Mouse (Mus musculus) megakaryocyte, embryonic 14.5 days (primary cell): ENCODE data around the gene Ints5. TPM values are rescaled to one million over a fixed set of nuclear protein-coding genes. Genes with fewer than 3 reads are reported as not detected.

ENCODE experiments used
- H3K27me3 ChIP-seq: replicated peaks from 2 replicates; pipeline ENCODE3; 2012; ENCODE audit warnings: inconsistent platforms
- H3K36me3 ChIP-seq: replicated peaks from 2 replicates; pipeline ENCODE3; 2012; ENCODE audit warnings: low read length, inconsistent platforms, mixed read lengths
- H3K4me1 ChIP-seq: 2 replicates; pipeline ENCODE4 v1.6.1; 2012; ENCODE audit warnings: inconsistent platforms
- H3K4me3 ChIP-seq: replicated peaks from 2 replicates; pipeline ENCODE3; 2012; ENCODE audit warnings: moderate library complexity, mild to moderate bottlenecking, inconsistent platforms
- H3K9me3 ChIP-seq: 2 replicates; pipeline ENCODE4 v1.6.1; 2012; ENCODE audit warnings: inconsistent platforms
- FLI1 ChIP-seq: IDR thresholded peaks from 2 replicates; pipeline ENCODE4 v1.6.1; 2012; ENCODE audit warnings: low read length, inconsistent platforms, mixed read lengths
- GATA1 ChIP-seq: IDR thresholded peaks from 3 replicates; pipeline ENCODE4 v1.6.1; 2012; ENCODE audit warnings: mixed read lengths, low read length, inconsistent platforms, borderline replicate concordance
- polyA plus RNA-seq: library from polyadenylated mRNA; stranded (reverse); fragments of >175 nt; gene quantifications from 2 replicates; pipeline ENCODE4 v1.2.3, GENCODE M21; 2012; ENCODE audit warnings: low replicate concordance; ENCODE audit not compliant: insufficient read depth

The Ints5 gene
- polyA plus RNA-seq, 1 experiment, result 29.0 TPM

DNA sequence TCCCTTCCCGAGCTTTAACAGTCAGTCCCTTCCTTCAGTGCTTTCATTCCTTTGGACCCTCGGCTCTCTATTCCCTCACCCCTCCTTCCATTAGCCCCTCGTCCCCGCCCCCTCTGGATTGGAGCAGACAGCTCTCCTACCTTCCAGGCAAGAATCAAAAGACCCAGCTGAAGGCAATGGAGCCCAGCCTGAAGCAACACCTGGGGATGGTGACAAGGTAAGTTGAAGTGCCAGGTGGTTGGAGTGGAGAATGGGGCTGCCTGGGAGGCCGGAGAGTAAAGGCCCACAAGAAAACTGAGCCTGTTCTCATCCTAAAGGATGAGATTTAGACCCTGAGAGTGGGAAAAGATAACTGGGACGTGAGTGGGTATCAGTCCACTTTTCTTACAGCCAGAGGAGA is 15.7 kb downstream of the Ints5 start:
- Histone ChIP-seq H3K36me3 (peaks cover 98% of the 10 kb centered on the region), H3K4me3 (no peak overlapping the region), H3K9me3 (no peaks in the 10 kb centered on the region), H3K27me3 (no peaks in the 10 kb centered on the region), H3K4me1 (no peaks in the 10 kb centered on the region)
- no peak for TF ChIP-seq GATA1
- no peak for TF ChIP-seq FLI1

DNA sequence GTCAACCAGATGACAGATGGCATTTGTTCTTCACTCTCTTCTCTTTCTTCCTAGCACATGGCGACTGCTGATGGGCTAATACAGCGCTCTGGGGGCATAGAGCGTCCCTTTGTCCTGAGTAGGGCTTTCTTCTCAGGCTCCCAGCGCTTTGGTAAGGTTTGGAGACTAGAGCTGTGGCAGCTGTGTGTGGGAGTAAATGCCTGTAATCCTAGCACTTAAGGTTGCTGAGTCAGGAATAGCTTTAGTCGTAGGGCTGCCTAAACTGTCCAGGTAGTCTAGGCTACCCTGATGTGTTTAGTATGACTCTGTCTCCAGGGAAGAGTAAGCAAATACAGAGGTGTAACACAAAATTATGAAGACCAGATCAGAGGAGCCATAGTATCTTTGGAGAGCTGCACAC is 19.0 kb downstream of the Ints5 start:
- Histone ChIP-seq H3K9me3 (no peaks in the 10 kb centered on the region), H3K36me3 (peaks cover 100% of the 10 kb centered on the region), H3K27me3 (no peaks in the 10 kb centered on the region), H3K4me1 (no peaks in the 10 kb centered on the region), H3K4me3 (no peak overlapping the region)
- TF ChIP-seq GATA1 (no peak), FLI1 (no peak)

DNA sequence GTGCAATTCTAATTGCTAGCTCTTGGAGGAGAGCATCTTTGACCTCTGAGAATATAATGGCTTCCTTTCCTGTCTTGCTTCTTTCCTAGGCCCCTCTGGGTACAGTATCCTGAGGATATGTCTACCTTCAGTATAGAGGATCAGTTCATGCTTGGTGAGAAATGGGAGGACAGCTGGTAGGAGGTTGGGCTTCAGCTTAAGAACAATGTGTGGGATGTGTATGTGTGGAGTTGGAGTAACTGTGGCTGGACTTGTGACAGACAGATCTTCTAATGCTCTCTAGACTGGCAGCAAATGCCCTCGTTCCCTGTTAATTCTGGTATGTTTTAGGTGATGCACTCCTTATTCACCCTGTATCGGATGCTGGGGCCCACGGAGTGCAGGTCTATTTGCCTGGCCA is 21.4 kb downstream of the Ints5 start:
- H3K9me3 ChIP-seq, result no peaks in the 10 kb centered on the region
- H3K4me1 ChIP-seq, result peaks cover 3% of the 10 kb centered on the region; the same call in 1 of the 2 replicates
- no peak overlapping the region for H3K4me3 ChIP-seq
- H3K27me3 ChIP-seq, result no peaks in the 10 kb centered on the region
- TF ChIP-seq GATA1 (no peak), FLI1 (no peak)
- peaks cover 83% of the 10 kb centered on the region for H3K36me3 ChIP-seq

DNA sequence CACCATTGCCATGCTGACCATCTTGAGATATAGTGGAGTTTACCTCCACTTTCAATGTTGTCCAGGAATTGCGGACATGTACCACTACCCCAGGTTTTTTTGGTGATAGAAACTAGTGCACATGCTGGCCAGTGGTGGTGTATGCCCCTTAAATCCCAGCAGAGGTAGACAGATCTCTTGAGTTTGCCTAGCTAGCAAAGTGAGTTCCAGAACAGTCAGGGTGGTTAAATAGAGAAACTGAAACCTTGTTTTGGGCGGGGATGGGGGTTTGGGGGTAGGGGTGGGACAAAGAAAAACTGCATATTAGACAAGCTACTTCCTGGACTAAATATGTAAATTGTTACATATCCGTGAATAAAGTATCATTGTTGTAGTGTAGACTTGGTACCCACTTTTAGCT is 26.2 kb downstream of the Ints5 start:
- TF ChIP-seq GATA1, result no peak
- TF ChIP-seq FLI1, result no peak
- H3K4me3 ChIP-seq, result peak overlapping the region; percentile 7
- H3K4me1 ChIP-seq, result peaks cover 38% of the 10 kb centered on the region
- H3K27me3 ChIP-seq, result no peaks in the 10 kb centered on the region
- peaks cover 49% of the 10 kb centered on the region for H3K36me3 ChIP-seq
- no peaks in the 10 kb centered on the region for H3K9me3 ChIP-seq

DNA sequence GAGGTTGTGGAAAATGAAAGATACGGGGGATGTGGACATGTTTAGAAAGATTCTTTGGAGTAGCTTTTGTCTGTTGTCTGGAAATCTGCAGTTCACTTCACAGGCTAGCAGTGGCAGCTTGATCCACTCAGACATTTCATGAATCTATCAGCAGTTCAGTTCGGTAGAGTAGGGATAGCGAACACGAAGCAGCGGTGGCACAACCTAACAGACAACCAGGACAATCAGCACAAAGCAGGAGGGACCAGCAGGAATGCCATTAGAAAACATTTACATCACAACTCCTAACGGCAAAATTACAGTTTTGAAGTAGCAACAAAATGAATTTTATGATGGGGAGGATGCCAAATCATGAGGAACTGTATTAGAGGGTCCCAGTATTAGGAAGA is 26.9 kb downstream of the Ints5 start:
- peaks cover 46% of the 10 kb centered on the region for H3K36me3 ChIP-seq
- H3K4me1 ChIP-seq, result peaks cover 38% of the 10 kb centered on the region
- no peaks in the 10 kb centered on the region for H3K27me3 ChIP-seq
- TF ChIP-seq FLI1, result no peak
- H3K4me3 ChIP-seq, result peak overlapping the region; percentile 97
- no peaks in the 10 kb centered on the region for H3K9me3 ChIP-seq

DNA sequence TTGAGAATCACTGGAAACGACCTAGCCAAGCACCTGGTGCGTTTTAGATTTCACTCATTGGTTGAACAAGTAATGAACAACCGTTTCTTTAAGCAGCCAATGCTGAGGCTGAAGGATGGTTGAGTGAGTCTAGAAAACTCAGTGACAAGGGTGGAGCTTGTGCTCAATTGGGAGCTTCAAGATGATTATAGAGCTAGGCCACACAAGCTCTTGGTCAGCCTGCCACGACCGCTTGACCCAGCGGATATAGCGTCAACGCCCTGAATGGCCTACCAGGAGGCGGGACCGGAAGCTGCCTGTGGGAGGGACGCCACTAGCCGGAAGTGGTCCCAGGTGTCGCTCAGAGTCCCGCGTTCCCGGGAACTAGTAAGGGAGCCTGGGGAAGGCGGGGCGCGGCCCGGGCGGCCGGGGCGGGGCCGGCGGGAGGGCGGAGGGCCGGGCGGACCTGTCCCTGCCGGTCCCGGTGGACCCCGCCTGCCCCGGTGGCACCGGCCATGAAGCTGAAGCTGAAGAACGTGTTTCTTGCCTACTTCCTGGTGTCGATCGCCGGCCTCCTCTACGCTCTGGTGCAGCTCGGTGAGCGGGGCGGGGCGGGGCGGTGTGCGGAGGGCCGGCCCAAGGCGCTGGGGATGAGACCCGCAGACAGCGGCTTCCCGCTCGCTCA is 27.4 kb downstream of the Ints5 start, which contains the start of gene B3gat3:
Gene B3gat3, plus strand, starts transcription at position 302 of the 664 bp plus-strand sequence.
- Histone ChIP-seq H3K27me3 (no peaks in the 10 kb centered on the region), H3K4me1 (peaks cover 38% of the 10 kb centered on the region), H3K4me3 (peak within 1 kb of the TSS; percentile 97), H3K9me3 (no peaks in the 10 kb centered on the region), H3K36me3 (peaks cover 43% of the 10 kb centered on the region)
- TF ChIP-seq GATA1 (no peak), FLI1 (peak; percentile 91)

DNA sequence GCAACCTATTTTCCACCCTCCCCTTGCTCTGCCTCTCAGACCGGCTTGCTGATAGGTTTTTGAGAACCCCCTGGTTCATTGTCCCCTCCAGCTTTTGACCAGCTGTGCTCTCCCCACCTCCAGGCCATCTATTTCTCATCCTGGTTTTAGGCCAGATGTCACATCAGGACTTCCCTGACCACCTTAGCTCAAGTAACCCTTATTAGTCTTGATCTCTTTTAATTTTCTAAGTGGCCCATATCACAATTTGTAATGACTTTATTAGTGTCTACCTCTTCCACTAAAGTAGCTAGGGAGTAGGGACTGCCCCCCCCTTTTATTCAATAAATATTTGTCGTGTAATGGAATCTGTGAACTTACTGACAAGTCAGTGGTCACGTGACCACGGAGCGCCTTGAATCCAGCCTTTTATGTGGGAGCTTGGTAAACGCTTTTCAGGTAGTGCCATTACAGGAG is 28.1 kb downstream of the Ints5 start:
- Histone ChIP-seq H3K4me1 (peaks cover 42% of the 10 kb centered on the region), H3K9me3 (no peaks in the 10 kb centered on the region), H3K4me3 (peak overlapping the region; percentile 97), H3K27me3 (no peaks in the 10 kb centered on the region), H3K36me3 (peaks cover 43% of the 10 kb centered on the region)
- TF ChIP-seq FLI1, result no peak
- no peak for TF ChIP-seq GATA1

DNA sequence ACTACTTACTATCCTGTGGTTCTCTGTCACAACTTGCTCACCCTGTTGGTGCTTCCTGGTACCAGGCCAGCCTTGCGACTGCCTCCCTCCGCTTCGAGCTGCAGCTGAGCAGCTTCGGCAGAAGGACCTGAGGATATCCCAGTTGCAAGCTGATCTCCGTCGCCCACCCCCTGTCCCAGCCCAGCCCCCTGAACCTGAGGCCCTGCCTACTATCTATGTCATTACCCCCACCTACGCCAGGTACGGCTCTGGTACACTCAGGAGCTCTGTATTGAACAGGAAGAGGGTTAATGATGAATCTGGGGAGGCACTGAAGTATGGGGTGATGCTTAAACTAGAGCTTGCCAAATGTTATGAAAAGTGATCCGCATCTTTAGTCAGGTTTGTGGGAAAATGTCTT is 28.9 kb downstream of the Ints5 start:
- no peaks in the 10 kb centered on the region for H3K27me3 ChIP-seq
- peak overlapping the region; percentile 79 for H3K4me3 ChIP-seq
- TF ChIP-seq GATA1, result no peak
- no peak for TF ChIP-seq FLI1
- peaks cover 43% of the 10 kb centered on the region for H3K36me3 ChIP-seq
- H3K9me3 ChIP-seq, result no peaks in the 10 kb centered on the region
- H3K4me1 ChIP-seq, result peaks cover 48% of the 10 kb centered on the region

DNA sequence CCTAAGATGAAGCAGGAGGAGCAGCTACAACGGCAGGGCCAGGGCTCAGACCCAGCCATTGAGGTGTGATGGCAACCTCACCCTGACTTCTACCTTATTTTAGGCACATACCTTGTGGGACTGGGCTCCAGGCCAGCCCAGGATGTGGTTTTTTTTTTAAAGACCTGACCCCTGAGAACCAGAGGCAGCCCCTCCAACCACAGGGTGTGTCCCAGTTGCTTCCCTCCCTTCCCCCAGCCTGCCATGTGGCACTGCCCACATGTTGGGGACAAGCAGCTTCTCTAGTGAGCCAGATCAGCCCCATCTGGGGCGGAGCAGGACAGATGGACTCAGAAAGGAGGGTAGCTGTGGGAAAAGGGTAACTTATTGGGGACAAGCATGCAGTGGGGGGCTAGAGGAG is 34.0 kb downstream of the Ints5 start:
- peaks cover 63% of the 10 kb centered on the region for H3K4me1 ChIP-seq
- H3K9me3 ChIP-seq, result no peaks in the 10 kb centered on the region
- H3K4me3 ChIP-seq, result no peak overlapping the region
- peaks cover 68% of the 10 kb centered on the region for H3K36me3 ChIP-seq
- no peaks in the 10 kb centered on the region for H3K27me3 ChIP-seq
- TF ChIP-seq FLI1 (no peak), GATA1 (no peak)

DNA sequence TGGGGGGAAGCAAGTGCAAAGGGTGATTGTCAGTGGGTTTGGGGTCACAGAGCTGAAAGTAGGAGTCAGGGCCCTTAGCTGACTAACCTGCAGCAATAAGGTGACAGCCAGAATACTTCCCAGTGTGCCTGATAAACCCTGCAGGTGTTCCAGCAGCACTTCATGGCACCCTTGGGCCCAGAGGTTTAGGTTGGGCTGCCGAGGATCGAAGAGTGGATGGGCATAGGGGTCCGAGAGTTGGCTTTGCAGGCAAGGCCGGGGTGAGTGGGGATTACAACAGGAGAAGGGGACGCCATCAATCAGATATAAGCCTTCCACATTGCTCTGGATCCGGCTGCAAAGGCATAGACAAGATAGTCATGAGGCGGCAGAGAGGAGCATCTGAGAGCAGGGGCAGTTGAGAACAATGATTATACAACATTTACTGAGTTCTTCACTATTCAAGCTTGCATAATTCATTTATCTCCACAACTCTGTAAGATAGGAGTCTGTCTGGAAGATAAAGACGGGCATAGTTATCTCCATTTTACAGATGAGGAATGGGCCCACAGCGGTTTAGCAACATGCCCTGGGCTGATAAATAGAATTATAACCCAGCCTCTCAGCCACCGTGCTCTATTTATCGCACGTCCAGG is 35.2 kb downstream of the Ints5 start:
- no peak overlapping the region for H3K4me3 ChIP-seq
- peaks cover 55% of the 10 kb centered on the region for H3K4me1 ChIP-seq
- no peak for TF ChIP-seq FLI1
- TF ChIP-seq GATA1, result no peak
- H3K27me3 ChIP-seq, result no peaks in the 10 kb centered on the region
- H3K9me3 ChIP-seq, result no peaks in the 10 kb centered on the region
- peaks cover 69% of the 10 kb centered on the region for H3K36me3 ChIP-seq
